Mouse (Mus musculus): ENCODE data around the gene Vmn1r123. TPM values are rescaled to one million over a fixed set of nuclear protein-coding genes. Genes with fewer than 3 reads are reported as not detected.
"Not testable (repeated sequence)": the region's sequence is repeated elsewhere in the genome, so short reads cannot be mapped to it uniquely, and the experiment has no call there.

Vmn1r123 gene
- not detected in 2 replicates for polyA plus RNA-seq (2016; fragmentation: Nextera tagmentation; extraction: Ambion mirVana)

- not testable (repeated sequence) for H3K36me3 ChIP-seq; ATAC-seq; H3K9ac ChIP-seq; H3K27me3 ChIP-seq (replicated peaks); H3K4me1 ChIP-seq; H3K9me3 ChIP-seq (replicated peaks); H3K27ac ChIP-seq; H3K4me3 ChIP-seq; H3K4me2 ChIP-seq
- 43% methylated on average over 1 of the region's 3 CpGs for WGBS (ENCODE audit: insufficient replicate concordance)
Observed at GRCm38 (mm10) chr7:21161885-21162284, at the start of gene Vmn1r123. Gene Vmn1r123, plus strand, starts transcription at chr7:21162185.

- H3K27ac ChIP-seq, H3K4me3 ChIP-seq: not testable (repeated sequence)
- 37% methylated on average over 2 of the region's 3 CpGs for WGBS (ENCODE audit: insufficient replicate concordance)
Observed at GRCm38 (mm10) chr7:21134028-21134427, 28.0 kb upstream of the Vmn1r123 start, which contains the start of gene Vmn1r122. Gene Vmn1r122, minus strand, starts transcription at chr7:21134128.

DNA sequence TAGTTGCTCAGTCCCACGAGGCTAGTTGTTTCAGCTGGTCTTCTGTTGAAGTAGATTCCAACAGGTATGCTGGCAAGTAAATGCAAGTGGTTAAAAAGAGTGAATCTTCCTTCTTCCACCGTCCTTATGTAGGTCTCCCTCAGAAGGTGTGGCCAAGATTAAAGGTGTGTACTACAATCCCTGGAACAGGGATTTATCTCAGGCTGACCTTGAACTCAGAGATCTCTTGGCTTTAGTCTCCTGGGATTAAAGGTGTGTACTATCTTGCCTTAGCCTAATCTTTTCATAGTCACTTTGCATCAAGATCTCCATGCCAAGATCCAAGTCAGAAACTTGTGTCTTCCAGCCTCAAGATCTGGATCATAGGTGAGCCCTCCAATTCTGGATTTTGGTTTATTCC, 28.3 kb downstream of the Vmn1r123 start, which contains the start of gene Gm5157:
Gene Gm5157, minus strand, starts transcription at position 101 of the 400 bp plus-strand sequence.
- H3K9me3 ChIP-seq (replicated peaks); H3K27me3 ChIP-seq (replicated peaks); H3K9ac ChIP-seq; H3K4me3 ChIP-seq; ATAC-seq; H3K4me1 ChIP-seq; H3K4me2 ChIP-seq; H3K27ac ChIP-seq; H3K36me3 ChIP-seq: not testable (repeated sequence)
- WGBS (ENCODE audit: insufficient replicate concordance): 13% methylated on average over 1 of the region's 2 CpGs

More at GRCm38 (mm10) chr7:21134028-21134427, 28.0 kb upstream of the Vmn1r123 start, which contains the start of gene Vmn1r122:
- H3K9ac ChIP-seq; H3K9me3 ChIP-seq (replicated peaks); H3K27me3 ChIP-seq (replicated peaks); H3K4me2 ChIP-seq; ATAC-seq; H3K4me1 ChIP-seq; H3K36me3 ChIP-seq: not testable (repeated sequence)

Other genes starting within 250 kb of the Vmn1r123 start
- not detected in 2 replicates for gene Vmn1r118, start 249.8 kb upstream of the Vmn1r123 start, polyA plus RNA-seq (2016; fragmentation: Nextera tagmentation; extraction: Ambion mirVana)
- not detected in 2 replicates for gene Vmn1r119, start 149.7 kb upstream of the Vmn1r123 start, polyA plus RNA-seq (2016; fragmentation: Nextera tagmentation; extraction: Ambion mirVana)
- gene Vmn1r120, start 108.4 kb upstream of the Vmn1r123 start, polyA plus RNA-seq (2016; fragmentation: Nextera tagmentation; extraction: Ambion mirVana): not detected in 2 replicates
- gene Vmn1r121, start 63.7 kb upstream of the Vmn1r123 start, polyA plus RNA-seq (2016; fragmentation: Nextera tagmentation; extraction: Ambion mirVana): not detected in 2 replicates
- gene Vmn1r122, start 28.1 kb upstream of the Vmn1r123 start, polyA plus RNA-seq (2016; fragmentation: Nextera tagmentation; extraction: Ambion mirVana): not detected in 2 replicates
- gene Gm5157, start 28.2 kb downstream of the Vmn1r123 start, polyA plus RNA-seq (2016; fragmentation: Nextera tagmentation; extraction: Ambion mirVana): not detected in 2 replicates
- not detected in 2 replicates for gene Vmn1r124, start 98.4 kb downstream of the Vmn1r123 start, polyA plus RNA-seq (2016; fragmentation: Nextera tagmentation; extraction: Ambion mirVana)
- not detected in 2 replicates for gene Vmn1r125, start 110.0 kb downstream of the Vmn1r123 start, polyA plus RNA-seq (2016; fragmentation: Nextera tagmentation; extraction: Ambion mirVana)
- gene Vmn1r126, start 139.3 kb downstream of the Vmn1r123 start, polyA plus RNA-seq (2016; fragmentation: Nextera tagmentation; extraction: Ambion mirVana): not detected in 2 replicates
- gene Vmn1r127, start 157.7 kb downstream of the Vmn1r123 start, polyA plus RNA-seq (2016; fragmentation: Nextera tagmentation; extraction: Ambion mirVana): not detected in 2 replicates
- not detected in 2 replicates for gene Vmn1r128, start 187.2 kb downstream of the Vmn1r123 start, polyA plus RNA-seq (2016; fragmentation: Nextera tagmentation; extraction: Ambion mirVana)
- not detected in 2 replicates for gene Vmn1r129, start 199.1 kb downstream of the Vmn1r123 start, polyA plus RNA-seq (2016; fragmentation: Nextera tagmentation; extraction: Ambion mirVana)

All from liver, embryonic 12.5 days (tissue).